Mouse (Mus musculus) left cerebral cortex, adult 2 months (tissue): ENCODE data around the gene Tceanc. TPM values are rescaled to one million over a fixed set of nuclear protein-coding genes. Genes with fewer than 3 reads are reported as not detected.

ENCODE experiments used
- DNase-seq, 2 experiments: peaks; one replicate each; pipeline ENCODE4 v3.0.0; 2021 to 2022; ENCODE audit warnings: low spot score in 2 of 2, mixed read lengths in 1 of 2; ENCODE audit errors: extremely low spot score in 1 of 2
- H3K27ac ChIP-seq: fragments of 200-600 bp; 2 replicates; pipeline ENCODE4 v1.8.1; 2022
- H3K4me3 ChIP-seq: fragments of 200-600 bp; 2 replicates; pipeline ENCODE4 v1.8.1; 2022
- CTCF ChIP-seq: fragments of 200-600 bp; IDR thresholded peaks from 2 replicates; pipeline ENCODE4 v1.8.1; 2022; ENCODE audit warnings: antibody characterized with exemption, mild to moderate bottlenecking, moderate library complexity
- intact Hi-C: fragments of 180-260 bp; cut with DNase I; formaldehyde crosslinking; loops from one replicate; pipeline ENCODE4 v1.15.1; 2025
- long read RNA-seq, 2 experiments: library from polyadenylated mRNA; stranded (forward); transcript quantifications; one replicate each; pipeline ENCODE4 v2.0.0; 2021; ENCODE audit warnings: borderline mapping rate in 2 of 2
- total RNA-seq, 2 experiments: library from RNA; stranded (reverse); gene quantifications; 2 replicates each; pipeline ENCODE4 v1.2.3; 2021

The Tceanc gene
- 1 to 10 TPM; 1.4 to 2.9 TPM for total RNA-seq
- long read RNA-seq, experiment 1, full-length matches to known transcripts = 1 of 1 reads
- long read RNA-seq, experiment 1, partial matches to known transcripts = 0 of 1 reads
- long read RNA-seq, experiment 1, other reads (novel, unspliced or antisense) = 0 of 1 reads
- long read RNA-seq, experiment 2, full-length matches to known transcripts = 1 of 1 reads
- long read RNA-seq, experiment 2, partial matches to known transcripts = 0 of 1 reads
- long read RNA-seq, experiment 2, other reads (novel, unspliced or antisense) = 0 of 1 reads

GRCm38 (mm10) chrX:166518345-166518744 is at the start of gene Tceanc:
Tceanc (minus strand) TSS chrX:166518567.
- intact Hi-C loops = loop anchor here (10.0 kb wide), 1 partner anchor 106 kb away; no protein-coding TSS in a partner anchor
- DNase-seq = no peak
- no peak within 1 kb of the TSS for H3K27ac ChIP-seq
- no peak for TF ChIP-seq CTCF
- no peak within 1 kb of the TSS for H3K4me3 ChIP-seq

GRCm38 (mm10) chrX:166565983-166566382 is 47.6 kb upstream of the Tceanc start:
- Histone ChIP-seq H3K4me3 (no peak overlapping the region), H3K27ac (no peak overlapping the region)
- no peak for TF ChIP-seq CTCF
- intact Hi-C loops = no loop called here
- no peak for DNase-seq

GRCm38 (mm10) chrX:166565401-166565800 is 47.0 kb upstream of the Tceanc start:
- TF ChIP-seq CTCF = no peak
- intact Hi-C loops = no loop called here

GRCm38 (mm10) chrX:166564900-166565299 is 46.5 kb upstream of the Tceanc start:
- intact Hi-C loops = no loop called here
- DNase-seq = no peak
- no peak for TF ChIP-seq CTCF
- Histone ChIP-seq H3K4me3 (no peak overlapping the region), H3K27ac (no peak overlapping the region)

More at GRCm38 (mm10) chrX:166565401-166565800, 47.0 kb upstream of the Tceanc start:
- DNase-seq = no peak
- no peak overlapping the region for H3K27ac ChIP-seq
- H3K4me3 ChIP-seq = no peak overlapping the region

DNA sequence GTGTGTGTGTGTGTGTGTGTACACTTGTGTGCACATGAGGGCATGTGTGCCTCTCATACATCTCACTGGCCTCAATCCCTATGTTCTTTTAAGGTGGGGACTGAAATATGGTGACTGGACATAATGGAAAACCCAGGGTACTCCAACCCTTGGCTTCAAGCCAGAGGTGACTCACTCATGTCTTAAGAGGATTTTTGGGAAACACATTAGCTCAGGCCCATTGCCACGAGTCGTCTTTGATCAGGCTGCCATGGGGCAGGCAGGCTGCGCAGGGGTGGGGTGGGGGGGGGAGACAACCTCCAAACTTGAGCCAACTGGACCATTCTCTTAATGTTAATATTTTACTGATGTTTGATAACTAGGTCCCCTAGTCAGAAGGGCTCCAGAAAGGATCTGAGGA is 41.0 kb upstream of the Tceanc start:
- intact Hi-C loops = no loop called here
- Histone ChIP-seq H3K4me3 (no peak overlapping the region), H3K27ac (no peak overlapping the region)
- no peak for TF ChIP-seq CTCF
- DNase-seq = no peak

DNA sequence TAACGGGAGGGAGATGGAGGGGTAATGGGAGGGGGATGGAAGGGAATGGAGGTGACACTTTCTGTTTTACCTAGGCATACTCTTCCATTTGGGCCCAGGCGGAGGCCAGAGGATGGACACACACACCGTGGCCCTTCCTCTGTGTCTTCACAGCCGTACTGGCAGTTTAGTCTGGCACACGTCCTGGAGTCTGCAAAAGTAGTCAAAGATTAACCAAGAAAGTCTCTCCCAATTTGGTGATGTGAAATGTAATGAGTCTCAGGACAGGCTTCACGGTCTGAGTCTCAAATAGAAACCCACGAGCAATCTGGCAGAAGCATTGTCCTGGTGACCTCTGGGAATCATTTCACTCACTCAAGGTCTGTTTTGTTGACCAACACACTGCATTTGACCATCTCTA is 34.0 kb upstream of the Tceanc start:
- intact Hi-C loops = no loop called here
- TF ChIP-seq CTCF = no peak
- no peak overlapping the region for H3K4me3 ChIP-seq
- no peak for DNase-seq
- no peak overlapping the region for H3K27ac ChIP-seq

DNA sequence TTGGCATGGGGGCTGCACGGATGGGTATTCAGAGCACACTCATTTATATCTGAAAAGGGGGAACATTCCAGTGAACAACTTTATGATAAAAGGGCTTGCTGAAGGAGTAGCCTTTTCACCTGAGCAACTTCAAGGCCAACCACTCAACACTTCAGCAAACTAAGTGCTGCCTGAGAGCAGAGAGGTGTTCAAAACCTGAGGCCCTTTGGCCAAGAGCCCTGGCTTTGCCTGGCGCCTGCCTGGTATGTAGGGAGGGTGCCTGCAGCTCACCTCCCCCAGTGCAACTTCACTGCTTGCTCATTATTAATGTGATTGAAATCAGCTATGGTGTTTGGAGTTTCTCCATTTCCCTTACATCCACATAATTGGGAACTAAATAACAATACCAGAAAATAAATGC is 28.1 kb upstream of the Tceanc start:
- intact Hi-C loops = no loop called here
- no peak for TF ChIP-seq CTCF
- DNase-seq = no peak
- Histone ChIP-seq H3K4me3 (no peak overlapping the region), H3K27ac (no peak overlapping the region)

- intact Hi-C loops = no loop called here
- TF ChIP-seq CTCF = no peak
- no peak overlapping the region for H3K27ac ChIP-seq
- DNase-seq = no peak
- H3K4me3 ChIP-seq = no peak overlapping the region
Observed at GRCm38 (mm10) chrX:166535138-166535537, 16.8 kb upstream of the Tceanc start.

DNA sequence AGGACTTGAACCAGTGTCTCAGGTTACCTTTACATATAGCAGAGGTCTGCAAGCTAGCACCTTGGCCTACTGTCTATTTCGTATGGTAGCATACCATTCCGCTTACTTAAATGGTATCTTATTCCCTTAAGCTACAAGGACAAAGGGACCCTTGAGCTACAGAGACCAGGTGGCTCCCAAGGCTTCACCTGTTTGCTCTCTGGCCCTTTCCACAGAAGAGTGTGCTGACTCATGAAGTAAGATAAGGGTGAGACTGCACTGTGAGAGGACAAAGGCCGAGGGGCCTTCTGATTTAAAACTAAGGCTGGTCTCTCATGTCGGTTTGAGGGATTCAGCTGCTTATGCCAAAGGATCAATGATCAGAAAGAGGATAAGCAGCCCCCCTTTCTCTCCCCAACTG is 15.1 kb upstream of the Tceanc start:
- no peak overlapping the region for H3K27ac ChIP-seq
- no peak overlapping the region for H3K4me3 ChIP-seq
- no peak for DNase-seq
- intact Hi-C loops = no loop called here
- no peak for TF ChIP-seq CTCF

- intact Hi-C loops = no loop called here
- TF ChIP-seq CTCF = no peak
Observed at GRCm38 (mm10) chrX:166531671-166532070, 13.3 kb upstream of the Tceanc start.

DNA sequence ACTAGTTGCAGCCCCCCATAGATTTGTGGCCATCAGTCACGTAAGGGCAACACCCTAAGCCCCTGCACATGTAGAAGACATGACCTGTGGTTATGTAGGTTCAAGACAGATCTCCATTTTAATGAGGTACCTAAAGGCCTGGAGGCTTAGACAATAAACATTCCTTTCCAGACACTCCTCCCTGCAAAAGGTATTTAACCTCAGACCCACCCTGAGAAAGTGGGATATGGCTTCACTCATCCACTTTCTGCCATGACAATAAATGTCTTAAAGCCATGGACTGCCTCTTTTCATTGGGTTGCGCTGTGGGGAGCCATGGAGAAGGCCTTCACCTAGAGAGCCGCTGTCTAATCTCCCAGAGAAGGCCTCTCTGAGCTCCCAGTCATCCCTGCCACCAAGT is 9.8 kb upstream of the Tceanc start:
- H3K4me3 ChIP-seq = no peak overlapping the region
- no peak for TF ChIP-seq CTCF
- intact Hi-C loops = no loop called here
- DNase-seq = no peak
- H3K27ac ChIP-seq = no peak overlapping the region

More at GRCm38 (mm10) chrX:166531671-166532070, 13.3 kb upstream of the Tceanc start:
- DNase-seq = no peak
- no peak overlapping the region for H3K27ac ChIP-seq
- no peak overlapping the region for H3K4me3 ChIP-seq

DNA sequence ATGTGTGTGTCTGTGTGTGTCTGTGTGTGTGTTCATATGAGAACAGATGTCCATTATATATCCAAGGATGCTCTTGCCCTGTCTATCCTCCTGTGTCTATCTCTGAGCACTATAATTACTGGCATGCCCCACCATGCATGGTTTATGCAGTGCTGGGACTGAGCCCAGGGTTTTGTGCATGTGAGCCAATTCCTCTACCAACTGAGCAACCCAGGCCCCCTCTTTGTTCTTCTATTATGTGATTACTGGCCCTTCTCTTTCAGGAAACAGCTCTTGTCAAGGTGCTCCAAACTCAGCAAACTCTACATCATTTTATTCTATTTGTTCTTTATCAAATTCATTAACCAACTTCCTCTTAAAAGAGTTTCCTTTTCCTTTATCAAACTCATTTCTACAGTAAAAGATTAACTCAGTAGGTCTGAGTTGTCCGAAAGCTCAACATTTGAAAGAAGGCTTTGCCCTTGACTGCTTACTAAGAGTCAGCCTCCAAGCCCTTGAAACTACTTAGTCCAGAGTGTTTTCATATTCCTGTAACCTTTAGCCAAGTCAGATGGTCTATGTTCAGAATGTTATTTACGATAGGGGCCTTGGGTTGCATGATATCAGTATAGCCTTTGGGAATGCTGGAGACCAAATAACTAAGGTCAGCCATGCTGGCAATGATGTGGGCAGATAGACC is 7.4 kb upstream of the Tceanc start:
- no peak for TF ChIP-seq CTCF
- Histone ChIP-seq H3K4me3 (no peak overlapping the region), H3K27ac (no peak overlapping the region)
- no peak for DNase-seq
- intact Hi-C loops = no loop called here

GRCm38 (mm10) chrX:166520782-166521181 is 2.4 kb upstream of the Tceanc start:
- intact Hi-C loops = no loop called here
- H3K4me3 ChIP-seq = no peak overlapping the region
- no peak overlapping the region for H3K27ac ChIP-seq
- TF ChIP-seq CTCF = no peak
- no peak for DNase-seq
